Mouse (Mus musculus) regulatory T cell (primary cell): Measurements from ENCODE around the gene Glt1d1.

ENCODE experiments used
- in situ Hi-C: fragments of 300-600 bp; cut with MboI, MseI; formaldehyde crosslinking; loops from one replicate; pipeline ENCODE4 v1.15.1; 2025; ENCODE audit warnings: high pct_unique_total_duplicates

Gene Glt1d1

GRCm38 (mm10) chr5:127632167-127633145 lies at the start of gene Glt1d1, which contains the start of gene Slc15a4:
Gene Glt1d1, plus strand, starts transcription at chr5:127632262.
Gene Slc15a4, minus strand, starts transcription at chr5:127632897.
- in situ Hi-C loops: no loop called here

GRCm38 (mm10) chr5:127583658-127584057 lies 48.4 kb upstream of the Glt1d1 start:
- in situ Hi-C loops: no loop called here

- in situ Hi-C loops: no loop called here
Measured at GRCm38 (mm10) chr5:127587854-127588253, 44.2 kb upstream of the Glt1d1 start.

GRCm38 (mm10) chr5:127592406-127592805 lies 39.7 kb upstream of the Glt1d1 start:
- in situ Hi-C loops: no loop called here

- in situ Hi-C loops: no loop called here
Measured at GRCm38 (mm10) chr5:127592854-127593253, 39.2 kb upstream of the Glt1d1 start.

- in situ Hi-C loops: no loop called here
Measured at GRCm38 (mm10) chr5:127595676-127596075, 36.4 kb upstream of the Glt1d1 start.

- in situ Hi-C loops: no loop called here
Measured at GRCm38 (mm10) chr5:127596862-127597261, 35.2 kb upstream of the Glt1d1 start.

GRCm38 (mm10) chr5:127602996-127603395 lies 29.1 kb upstream of the Glt1d1 start:
- in situ Hi-C loops: no loop called here

- in situ Hi-C loops: no loop called here
Measured at GRCm38 (mm10) chr5:127607507-127607906, 24.6 kb upstream of the Glt1d1 start.

- in situ Hi-C loops: no loop called here
Measured at GRCm38 (mm10) chr5:127609191-127609714, 22.8 kb upstream of the Glt1d1 start.

- in situ Hi-C loops: loop anchor here (10.0 kb wide), 1 partner anchor 1404 kb away; no protein-coding TSS in a partner anchor
Measured at GRCm38 (mm10) chr5:127610787-127611509, 21.1 kb upstream of the Glt1d1 start.

GRCm38 (mm10) chr5:127611881-127612280 lies 20.2 kb upstream of the Glt1d1 start:
- in situ Hi-C loops: loop anchor here (10.0 kb wide), 1 partner anchor 1403 kb away; no protein-coding TSS in a partner anchor

GRCm38 (mm10) chr5:127612397-127612796 lies 19.7 kb upstream of the Glt1d1 start:
- in situ Hi-C loops: loop anchor here (10.0 kb wide), 1 partner anchor 1402 kb away; no protein-coding TSS in a partner anchor

- in situ Hi-C loops: loop anchor here (10.0 kb wide), 1 partner anchor 1399 kb away; no protein-coding TSS in a partner anchor
Measured at GRCm38 (mm10) chr5:127615459-127615858, 16.6 kb upstream of the Glt1d1 start.

- in situ Hi-C loops: loop anchor here (10.0 kb wide), 1 partner anchor 1399 kb away; no protein-coding TSS in a partner anchor
Measured at GRCm38 (mm10) chr5:127616151-127616550, 15.9 kb upstream of the Glt1d1 start.

- in situ Hi-C loops: loop anchor here (10.0 kb wide), 1 partner anchor 1398 kb away; no protein-coding TSS in a partner anchor
Measured at GRCm38 (mm10) chr5:127616884-127617635, 15.0 kb upstream of the Glt1d1 start.

- in situ Hi-C loops: loop anchor here (10.0 kb wide), 1 partner anchor 1396 kb away; no protein-coding TSS in a partner anchor
Measured at GRCm38 (mm10) chr5:127618834-127619233, 13.2 kb upstream of the Glt1d1 start.

GRCm38 (mm10) chr5:127620371-127620770 lies 11.7 kb upstream of the Glt1d1 start:
- in situ Hi-C loops: no loop called here

- in situ Hi-C loops: no loop called here
Measured at GRCm38 (mm10) chr5:127621108-127621507, 11.0 kb upstream of the Glt1d1 start.

GRCm38 (mm10) chr5:127624427-127625213 lies 7.4 kb upstream of the Glt1d1 start:
- in situ Hi-C loops: no loop called here
